Mouse (Mus musculus) liver, embryonic 14.5 days (tissue): ENCODE data around the gene Optn. TPM values are rescaled to one million over a fixed set of nuclear protein-coding genes. Genes with fewer than 3 reads are reported as not detected.
A peak's percentile ranks its signal among the peaks of the same experiment; 100 is the strongest.

ENCODE experiments used
- ATAC-seq: fragments of 200-750 bp; cut with Nextera tagmentation; 2 replicates; pipeline ENCODE4 v1.8.0; 2017; ENCODE audit warnings: moderate number of reproducible peaks, mild to moderate bottlenecking, moderate library complexity; ENCODE audit not compliant: insufficient read depth
- DNase-seq, 3 experiments: peaks; one replicate each; pipeline ENCODE4 v3.0.0-alpha.2; 2012 to 2013; ENCODE audit warnings: low read depth in 3 of 3, low spot score in 3 of 3
- H3K27ac ChIP-seq: fragments of 300-500 bp; sonication (generic); 2 replicates; pipeline ENCODE4 v1.5.1; 2014; ENCODE audit warnings: moderate library complexity, mild to moderate bottlenecking, control low read depth, inconsistent platforms
- H3K27me3 ChIP-seq: fragments of 300-500 bp; sonication (generic); 2 replicates; pipeline ENCODE4 v1.6.1; 2014; ENCODE audit warnings: mild to moderate bottlenecking, low read length, moderate library complexity; ENCODE audit not compliant: control insufficient read depth, insufficient read depth
- H3K36me3 ChIP-seq: fragments of 300-500 bp; sonication (generic); replicated peaks from 2 replicates; pipeline ENCODE4 v1.6.1; 2014; ENCODE audit warnings: low read depth; ENCODE audit not compliant: control insufficient read depth, insufficient read depth
- H3K4me1 ChIP-seq, 2 experiments: fragments of 200-500 bp in 1 of 2; fragments of 300-500 bp in 1 of 2; sonication (generic) in 1 of 2; replicated peaks; 2 replicates each; pipeline ENCODE4 v1.6.1; 2012 to 2014; ENCODE audit warnings: antibody characterized with exemption in 1 of 2, inconsistent platforms in 1 of 2, low read length in 1 of 2; ENCODE audit not compliant: control insufficient read depth in 2 of 2, insufficient read depth in 2 of 2
- H3K4me2 ChIP-seq: fragments of 300-500 bp; sonication (generic); 2 replicates; pipeline ENCODE4 v1.6.1; 2014; ENCODE audit warnings: low read depth, mild to moderate bottlenecking, control low read depth, moderate library complexity
- H3K4me3 ChIP-seq, 2 experiments: fragments of 200-500 bp in 1 of 2; fragments of 300-500 bp in 1 of 2; sonication (generic) in 1 of 2; 2 replicates each; pipeline ENCODE4 v1.5.1; 2012 to 2014; ENCODE audit warnings: low read depth in 2 of 2, low read length in 2 of 2, mild to moderate bottlenecking in 2 of 2, control low read depth in 1 of 2, inconsistent platforms in 1 of 2, moderate library complexity in 1 of 2; ENCODE audit not compliant: insufficient read depth in 1 of 2
- H3K9ac ChIP-seq: fragments of 300-500 bp; sonication (generic); replicated peaks from 2 replicates; pipeline ENCODE4 v1.6.1; 2014; ENCODE audit warnings: mild to moderate bottlenecking, control low read depth, moderate library complexity
- H3K9me3 ChIP-seq: fragments of 300-500 bp; sonication (generic); 2 replicates; pipeline ENCODE4 v1.6.1; 2016; ENCODE audit warnings: low read length, mixed read lengths; ENCODE audit not compliant: control insufficient read depth
- CTCF ChIP-seq: IDR thresholded peaks from 2 replicates; pipeline ENCODE4 v1.5.1; 2016; ENCODE audit warnings: antibody characterized with exemption, low read depth, control low read depth
- EP300 ChIP-seq: IDR thresholded peaks from 2 replicates; pipeline ENCODE4 v1.6.1; 2016; ENCODE audit warnings: antibody characterized with exemption, low read depth
- WGBS: fragments of 180-500 bp; shearing (Covaris S2); extraction: QIAGEN DNeasy Blood & Tissue Kit; methylation state at CpG from one replicate; pipeline ENCODE4 v1.1.7; 2014; ENCODE audit not compliant: insufficient replicate concordance; 5-methylcytosine and 5-hydroxymethylcytosine counted together
- polyA plus RNA-seq, 2 experiments: library from polyadenylated mRNA; depleted of rRNA in 1 of 2; stranded (reverse) in 1 of 2; unstranded in 1 of 2; fragments of >200 nt; fragmentation: Nextera tagmentation in 1 of 2; extraction: Ambion mirVana in 1 of 2; gene quantifications; 2 replicates each; pipeline versions ENCODE4 v1.2.1 to v1.2.3; 2012 to 2014

Optn gene
- polyA plus RNA-seq, 2 experiments, result 6.4 to 15.6 TPM

DNA sequence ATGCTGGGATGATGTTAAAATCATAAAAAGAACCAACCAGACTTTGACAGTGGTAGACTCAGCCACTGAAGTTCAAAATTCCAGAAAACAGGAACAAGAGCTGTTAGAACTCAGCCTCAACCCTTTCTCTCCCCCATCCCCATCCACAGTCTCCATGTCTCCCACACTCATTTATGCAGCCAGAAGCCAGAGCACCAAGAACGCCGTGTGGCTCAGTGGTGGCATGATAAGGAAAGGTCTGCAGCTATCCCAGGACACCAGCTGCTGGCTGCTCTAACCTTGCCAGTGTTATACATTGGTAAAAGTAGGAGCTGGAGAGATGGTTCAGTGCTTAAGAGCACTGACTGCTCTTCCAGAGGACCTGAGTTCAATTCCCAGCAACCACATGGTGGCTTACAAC is 16.8 kb downstream of the Optn start:
- H3K9ac ChIP-seq, result no peak overlapping the region
- no peak; the same call in 1 of the 2 replicates for ATAC-seq
- H3K4me1 ChIP-seq, result peaks cover 26 to 47% of the 10 kb centered on the region in 2 experiments
- H3K36me3 ChIP-seq, result peaks cover 12% of the 10 kb centered on the region
- H3K9me3 ChIP-seq, result no peaks in the 10 kb centered on the region
- no peak overlapping the region for H3K27ac ChIP-seq
- TF ChIP-seq EP300, result peak; percentile 27; the same call in 1 of the 2 replicates
- no peak for TF ChIP-seq CTCF
- H3K4me2 ChIP-seq, result no peak overlapping the region
- DNase-seq, result no peak
- 28% methylated on average over 2 of the region's 2 CpGs for WGBS
- H3K27me3 ChIP-seq, result no peaks in the 10 kb centered on the region
- no peak overlapping the region for H3K4me3 ChIP-seq

DNA sequence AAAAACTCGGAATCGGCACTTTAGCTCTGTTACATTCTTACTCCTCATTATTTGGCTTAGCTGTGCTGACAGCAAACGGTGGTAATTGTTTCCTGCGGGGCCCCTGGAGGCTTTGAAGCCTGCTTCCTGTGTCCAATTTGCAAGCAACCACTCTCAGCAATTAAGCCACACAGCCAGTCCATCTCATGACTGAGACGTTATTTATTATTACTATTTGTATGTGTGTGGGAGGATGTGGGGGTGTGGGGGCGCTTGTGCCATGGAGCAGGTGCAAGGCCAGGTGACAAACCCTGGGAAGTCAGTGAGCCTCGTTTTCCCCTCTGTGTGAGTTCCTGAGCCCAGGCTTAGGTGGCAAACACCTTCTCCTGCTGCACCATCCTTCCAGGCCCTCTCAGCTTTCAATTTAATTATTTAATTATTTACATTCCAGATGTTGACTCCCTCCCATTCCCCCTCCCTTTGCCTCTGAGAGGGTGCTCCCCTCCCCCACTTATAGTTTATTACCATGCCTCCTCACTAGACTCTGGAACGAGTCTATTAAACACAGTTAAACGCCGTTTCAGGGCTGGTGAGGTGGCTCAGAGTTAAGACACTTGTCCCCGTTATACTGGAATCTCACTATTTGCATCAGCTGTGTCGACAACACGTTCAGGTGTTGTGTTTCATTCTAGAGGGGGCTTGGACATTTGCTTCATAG is 18.4 kb downstream of the Optn start:
- TF ChIP-seq CTCF (no peak), EP300 (no peak)
- DNase-seq (no peak), ATAC-seq (no peak)
- Histone ChIP-seq H3K36me3 (peaks cover 12% of the 10 kb centered on the region), H3K27me3 (no peaks in the 10 kb centered on the region), H3K4me3 (no peak overlapping the region), H3K4me1 (peaks cover 37 to 55% of the 10 kb centered on the region in 2 experiments), H3K9ac (no peak overlapping the region), H3K4me2 (no peak overlapping the region), H3K27ac (no peak overlapping the region), H3K9me3 (no peaks in the 10 kb centered on the region)
- 39% methylated on average over 13 of the region's 13 CpGs for WGBS

- no peaks in the 10 kb centered on the region for H3K9me3 ChIP-seq
- H3K27ac ChIP-seq, result peak overlapping the region; percentile 33
- H3K27me3 ChIP-seq, result no peaks in the 10 kb centered on the region
- H3K4me1 ChIP-seq, result peaks cover 40 to 55% of the 10 kb centered on the region in 2 experiments
- no peak overlapping the region for H3K9ac ChIP-seq
- H3K36me3 ChIP-seq, result peaks cover 14% of the 10 kb centered on the region
- no peak overlapping the region for H3K4me2 ChIP-seq
- DNase-seq (no peak), ATAC-seq (no peak)
- TF ChIP-seq EP300 (no peak), CTCF (no peak)
- H3K4me3 ChIP-seq, result no peak overlapping the region
- WGBS, result 37% methylated on average over 3 of the region's 3 CpGs
Measured at GRCm38 (mm10) chr2:5044321-5044720, 19.5 kb downstream of the Optn start.

DNA sequence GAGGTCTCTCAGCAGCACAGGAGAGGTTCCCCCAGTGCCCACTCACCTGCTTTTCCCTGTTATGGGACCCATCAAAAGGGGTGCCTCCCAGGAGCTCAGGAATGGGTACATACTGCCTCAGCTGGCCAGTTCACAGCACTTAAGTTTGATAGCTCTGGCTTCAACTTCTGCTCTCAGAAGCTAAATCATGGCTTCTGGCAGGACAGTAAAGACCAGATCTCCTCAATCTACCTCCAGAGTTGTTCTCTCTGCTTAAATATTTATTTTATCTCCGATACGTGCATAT is 20.4 kb downstream of the Optn start:
- H3K9ac ChIP-seq, result no peak overlapping the region; the same call in 1 of the 2 replicates
- 72% methylated on average over 2 of the region's 2 CpGs for WGBS
- H3K9me3 ChIP-seq, result no peaks in the 10 kb centered on the region
- H3K4me2 ChIP-seq, result peak overlapping the region; percentile 66
- peaks cover 40 to 54% of the 10 kb centered on the region in 2 experiments for H3K4me1 ChIP-seq
- DNase-seq, result no peak
- peak overlapping the region; percentile 83 for H3K27ac ChIP-seq
- H3K36me3 ChIP-seq, result peaks cover 14% of the 10 kb centered on the region
- no peak for ATAC-seq
- TF ChIP-seq EP300, result no peak
- TF ChIP-seq CTCF, result 0 out of 2 replicates have a peak, but pooled peaks have one; percentile 3
- H3K4me3 ChIP-seq, result no peak overlapping the region
- H3K27me3 ChIP-seq, result no peaks in the 10 kb centered on the region

GRCm38 (mm10) chr2:5042616-5043475 is 21.0 kb downstream of the Optn start:
- H3K4me2 ChIP-seq, result peak overlapping the region; percentile 66

More at GRCm38 (mm10) chr2:5042616-5043475, 21.0 kb downstream of the Optn start:
- Histone ChIP-seq H3K4me3 (peak overlapping the region; percentile 3 to 12; a peak in 1 of 4 replicates), H3K27me3 (no peaks in the 10 kb centered on the region), H3K9ac (peak overlapping the region; percentile 50), H3K9me3 (no peaks in the 10 kb centered on the region), H3K4me1 (peaks cover 40 to 54% of the 10 kb centered on the region in 2 experiments), H3K36me3 (peaks cover 17% of the 10 kb centered on the region), H3K27ac (peak overlapping the region; percentile 83)
- TF ChIP-seq CTCF (no peak), EP300 (peak; percentile 86)
- peak in 1 of 3 experiments; percentile 55 for DNase-seq
- ATAC-seq, result peak; percentile 76
- 16% methylated on average over 11 of the region's 11 CpGs for WGBS
